Mouse (Mus musculus): Measurements from ENCODE around the gene Bud23.

DNA sequence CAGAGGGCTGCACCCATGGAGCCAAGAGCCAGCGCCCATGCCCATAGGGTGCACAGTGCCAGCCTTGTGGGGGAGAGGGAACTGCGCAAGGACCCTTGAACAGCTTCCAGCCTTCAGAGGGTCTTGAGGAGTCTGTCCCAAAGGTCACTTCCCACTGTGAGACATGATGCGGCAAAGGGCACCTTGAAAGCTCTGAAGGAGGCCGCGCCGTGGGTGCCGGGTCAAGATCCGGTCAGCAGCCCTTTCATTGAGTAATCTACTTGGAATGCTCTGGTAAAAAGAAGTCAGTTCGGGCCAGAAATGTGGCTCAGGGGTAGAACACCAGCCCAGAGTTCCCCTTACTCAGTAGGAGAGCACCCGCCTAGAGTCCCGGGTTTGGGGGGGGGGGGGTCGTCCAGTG lies 49.0 kb upstream of the Bud23 start:
- TF ChIP-seq CTCF (IDR thresholded peaks at IDR 0.05; ENCODE audit: low read depth) (no peak), EP300 (IDR thresholded peaks at IDR 0.05; ENCODE audit: low read depth) (no peak)
